Mouse (Mus musculus) embryonic fibroblast, embryonic 13.5 days (primary cell): ENCODE data around the gene Krt17.

Experiments used
- CTCF ChIP-seq: IDR thresholded peaks from 2 replicates; pipeline ENCODE4 v1.5.1; 2011; ENCODE audit warnings: mild to moderate bottlenecking, control low read depth, low read length, moderate library complexity, borderline replicate concordance; ENCODE audit not compliant: insufficient read depth
- POLR2A ChIP-seq: IDR thresholded peaks from 2 replicates; pipeline ENCODE4 v1.6.1; 2011; ENCODE audit warnings: low read depth, mild to moderate bottlenecking, control low read depth, low read length, moderate library complexity

GRCm38 (mm10) chr11:100275466-100275865, 14.6 kb upstream of the Krt17 start:
- no peak for TF ChIP-seq CTCF
- TF ChIP-seq POLR2A: no peak
